Mouse (Mus musculus) cerebellum, adult 2 months (tissue): ENCODE results near the gene Sema4g. TPM values are rescaled to one million over a fixed set of nuclear protein-coding genes. Genes with fewer than 3 reads are reported as not detected.

Experiments
- DNase-seq, 2 experiments: peaks; one replicate each; pipeline ENCODE4 v3.0.0; 2021
- H3K27ac ChIP-seq: fragments of 200-500 bp; 2 replicates; pipeline ENCODE4 v1.5.1; 2012; ENCODE audit warnings: low read length, control low read depth, inconsistent platforms; ENCODE audit not compliant: insufficient read depth
- H3K27me3 ChIP-seq: fragments of 200-500 bp; 2 replicates; pipeline ENCODE4 v1.6.1; 2012; ENCODE audit warnings: inconsistent platforms, mild to moderate bottlenecking, low read length, moderate library complexity; ENCODE audit not compliant: control insufficient read depth, insufficient read depth
- H3K4me1 ChIP-seq: fragments of 200-500 bp; 2 replicates; pipeline ENCODE4 v1.6.1; 2011; ENCODE audit warnings: low read length; ENCODE audit not compliant: control insufficient read depth, insufficient read depth
- H3K4me3 ChIP-seq: fragments of 200-500 bp; replicated peaks from 2 replicates; pipeline ENCODE3; 2011; ENCODE audit warnings: mild to moderate bottlenecking, low read depth, low read length, control low read depth; ENCODE audit not compliant: insufficient read depth
- CTCF ChIP-seq: fragments of 200-500 bp; IDR thresholded peaks from 2 replicates; pipeline ENCODE4 v1.5.1; 2011; ENCODE audit warnings: low read depth, mild to moderate bottlenecking, control low read depth, low read length, moderate library complexity, borderline replicate concordance; ENCODE audit not compliant: insufficient read depth
- POLR2A ChIP-seq: fragments of 200-500 bp; IDR thresholded peaks from 2 replicates; pipeline ENCODE4 v1.6.1; 2011; ENCODE audit warnings: low read length, control low read depth, borderline replicate concordance; ENCODE audit not compliant: insufficient read depth
- WGBS: fragments of 180-500 bp; shearing (Covaris S2); methylation state at CpG from one replicate; pipeline ENCODE4 v1.1.7; 2018; 5-methylcytosine and 5-hydroxymethylcytosine counted together
- polyA plus RNA-seq: library from polyadenylated mRNA; depleted of rRNA; stranded (reverse); fragments of >200 nt; gene quantifications from 2 replicates; pipeline ENCODE4 v1.2.3, GENCODE M21; 2012

Sema4g gene
- polyA plus RNA-seq, 1 experiment = 90.3 TPM

DNA sequence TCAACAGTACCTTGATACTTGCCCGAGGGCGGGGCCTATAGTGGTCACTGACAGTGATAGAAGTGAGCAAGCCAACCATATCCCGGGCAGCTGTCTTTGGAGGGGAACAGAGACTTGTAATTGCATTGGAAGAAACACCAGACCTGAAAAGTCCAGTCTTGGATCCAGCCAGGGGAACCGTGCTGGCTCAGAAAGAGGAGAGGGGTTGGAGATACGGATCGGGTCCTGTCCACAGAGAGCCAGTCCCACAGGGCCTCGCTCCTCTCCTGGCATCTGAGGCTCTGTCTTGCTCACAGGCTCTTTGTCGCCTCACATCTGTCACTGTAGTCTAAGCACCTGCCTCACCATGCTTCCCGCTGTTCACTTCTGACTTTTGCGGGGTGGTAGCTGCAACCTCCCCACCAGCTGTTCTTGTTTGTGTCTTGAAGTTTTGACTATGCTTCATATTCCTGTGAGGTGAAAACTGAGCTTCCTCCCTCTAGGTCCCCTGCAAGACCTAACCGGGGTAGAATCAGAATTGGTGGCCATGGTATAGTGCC, 55.6 kb downstream of the Sema4g start:
- no peak for DNase-seq
- no peak for TF ChIP-seq POLR2A
- TF ChIP-seq CTCF = no peak
- no peak overlapping the region for H3K4me3 ChIP-seq
- H3K4me1 ChIP-seq = peaks cover 8% of the 10 kb centered on the region
- 61% methylated on average over 11 of the region's 11 CpGs for WGBS
- no peak overlapping the region for H3K27ac ChIP-seq
- no peaks in the 10 kb centered on the region for H3K27me3 ChIP-seq

DNA sequence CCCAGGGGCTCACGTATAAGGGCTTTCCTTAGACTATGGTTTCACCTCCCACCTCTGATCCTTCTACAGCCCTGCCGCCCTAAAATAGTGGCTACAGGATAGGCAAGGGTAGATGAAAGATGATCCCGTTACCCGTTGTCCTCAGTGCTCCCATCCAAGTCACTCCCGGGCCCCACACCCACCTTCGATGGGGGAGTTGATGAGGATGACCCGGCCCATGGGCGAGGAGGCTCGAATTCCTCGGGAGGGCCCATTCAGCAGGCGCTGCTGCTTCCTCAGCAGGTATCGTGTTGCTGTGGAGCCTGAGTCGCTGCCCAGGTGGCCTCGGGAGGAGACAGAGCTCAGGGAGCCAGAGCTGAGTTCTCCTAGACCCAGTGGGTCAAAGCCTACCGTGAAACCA, 56.3 kb downstream of the Sema4g start:
- Histone ChIP-seq H3K4me1 (peaks cover 13% of the 10 kb centered on the region), H3K27ac (no peak overlapping the region), H3K4me3 (no peak overlapping the region), H3K27me3 (no peaks in the 10 kb centered on the region)
- 72% methylated on average over 15 of the region's 15 CpGs for WGBS
- TF ChIP-seq POLR2A (no peak), CTCF (no peak)
- peak in 1 of 2 experiments; percentile 12 for DNase-seq

DNA sequence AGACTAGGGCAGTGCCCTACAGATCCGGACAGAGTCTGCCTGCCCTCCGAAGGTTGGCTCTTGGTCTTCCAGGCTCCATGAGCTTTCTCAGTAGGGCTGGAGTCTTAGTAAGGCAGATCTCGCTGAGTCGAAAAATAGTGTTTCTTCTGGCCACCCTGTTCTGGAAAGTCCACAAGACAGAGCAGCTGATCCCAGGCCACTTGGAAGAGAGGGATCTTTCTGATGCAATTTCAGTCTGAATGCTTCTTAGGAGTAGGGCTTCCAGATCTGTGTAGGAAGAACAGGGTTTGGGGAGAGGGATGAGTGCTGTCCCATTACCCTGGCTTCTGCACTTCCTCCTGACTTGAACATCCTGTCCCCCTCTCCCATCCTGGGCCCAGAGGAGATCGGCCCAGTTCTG, 56.8 kb downstream of the Sema4g start, which contains the start of gene Pdzd7:
Pdzd7 (minus strand) TSS at position 67 of the 400 bp plus-strand sequence.
- Histone ChIP-seq H3K27ac (peak within 1 kb of the TSS; percentile 87; the same call in 1 of the 2 replicates), H3K27me3 (no peaks in the 10 kb centered on the region), H3K4me3 (peak within 1 kb of the TSS; percentile 94), H3K4me1 (peaks cover 13% of the 10 kb centered on the region)
- DNase-seq = no peak
- TF ChIP-seq POLR2A (no peak), CTCF (no peak)
- 86% methylated on average over 5 of the region's 5 CpGs for WGBS

DNA sequence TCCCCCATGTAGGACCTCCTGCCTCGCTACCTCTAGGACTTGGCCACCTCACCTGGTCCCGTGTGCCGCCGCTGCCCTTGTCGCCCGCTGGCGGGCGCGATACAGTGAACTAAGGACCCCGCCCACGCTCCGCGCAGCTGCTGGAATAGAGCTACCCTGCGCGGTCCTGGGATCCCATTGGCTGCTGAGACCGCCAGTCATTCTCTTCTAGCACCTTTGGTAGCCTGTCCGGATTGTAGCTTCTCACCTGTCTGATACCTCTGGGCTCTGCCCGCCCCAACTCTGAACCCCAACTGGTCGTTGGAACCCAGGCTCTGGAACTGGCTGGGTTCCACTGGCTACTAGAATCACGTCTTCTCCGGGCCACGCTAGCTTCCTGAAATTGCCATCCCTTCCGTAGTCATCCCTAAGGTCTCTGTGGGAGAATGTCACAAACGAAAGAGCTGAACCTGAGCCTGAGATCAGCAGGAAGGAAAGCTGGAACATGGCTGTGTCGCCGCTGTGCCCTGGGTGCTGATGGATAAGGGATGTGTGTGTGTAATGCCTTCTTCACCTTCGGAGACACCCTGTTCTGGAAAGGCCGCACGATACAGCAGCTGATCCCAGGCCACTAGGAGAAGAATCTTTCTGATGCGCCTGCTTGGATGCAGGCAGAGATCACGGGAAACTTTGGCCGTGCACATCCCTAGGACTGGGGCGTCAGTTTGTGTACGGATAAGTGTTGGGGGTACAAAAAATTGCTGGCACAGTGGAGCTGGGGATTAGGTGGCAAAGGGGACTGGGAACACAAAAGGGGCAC, 57.8 kb downstream of the Sema4g start:
- no peaks in the 10 kb centered on the region for H3K27me3 ChIP-seq
- peak; percentile 95 to 97 for DNase-seq
- under 1% methylated on average over 34 of the region's 34 CpGs for WGBS
- TF ChIP-seq POLR2A (0 out of 2 replicates have a peak, but pooled peaks have one; percentile 22), CTCF (no peak)
- H3K4me3 ChIP-seq = peak overlapping the region; percentile 94
- peaks cover 13% of the 10 kb centered on the region for H3K4me1 ChIP-seq
- peak overlapping the region; percentile 87 for H3K27ac ChIP-seq

DNA sequence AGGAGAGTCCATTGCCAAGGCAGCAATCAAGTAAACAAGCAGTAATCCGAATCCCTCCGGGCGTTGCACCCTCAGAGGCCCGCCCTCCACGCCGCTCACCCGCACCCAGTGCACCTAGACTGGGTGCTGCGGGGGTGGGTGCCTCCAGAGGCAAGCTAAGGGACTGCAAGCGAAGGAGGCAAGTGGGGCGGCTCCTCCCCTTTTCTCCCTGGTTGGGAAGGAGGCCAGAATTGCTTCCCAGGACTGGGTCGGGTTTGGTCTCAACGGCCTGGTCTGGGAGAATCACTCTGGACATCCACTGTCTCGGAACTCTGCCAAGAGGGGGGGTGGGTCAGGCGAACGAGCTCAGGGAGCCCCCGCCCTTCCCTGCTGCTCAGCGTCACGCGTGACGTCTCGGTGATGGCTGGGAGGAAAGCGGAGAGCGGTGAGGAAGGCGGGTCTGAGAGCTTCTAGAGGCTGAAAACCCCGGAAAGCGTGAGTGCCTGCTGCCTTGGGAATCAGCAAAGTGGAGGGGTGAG, 58.6 kb downstream of the Sema4g start, which contains the start of gene Sfxn3:
Sfxn3 (plus strand) TSS at position 87 of the 518 bp plus-strand sequence.
- WGBS = under 1% methylated on average over 26 of the region's 26 CpGs
- Histone ChIP-seq H3K27ac (peak within 1 kb of the TSS; percentile 87), H3K4me3 (peak within 1 kb of the TSS; percentile 94), H3K27me3 (no peaks in the 10 kb centered on the region), H3K4me1 (peaks cover 13% of the 10 kb centered on the region)
- peak; percentile 67 for TF ChIP-seq POLR2A
- TF ChIP-seq CTCF = peak; percentile 74
- DNase-seq = peak; percentile 97

DNA sequence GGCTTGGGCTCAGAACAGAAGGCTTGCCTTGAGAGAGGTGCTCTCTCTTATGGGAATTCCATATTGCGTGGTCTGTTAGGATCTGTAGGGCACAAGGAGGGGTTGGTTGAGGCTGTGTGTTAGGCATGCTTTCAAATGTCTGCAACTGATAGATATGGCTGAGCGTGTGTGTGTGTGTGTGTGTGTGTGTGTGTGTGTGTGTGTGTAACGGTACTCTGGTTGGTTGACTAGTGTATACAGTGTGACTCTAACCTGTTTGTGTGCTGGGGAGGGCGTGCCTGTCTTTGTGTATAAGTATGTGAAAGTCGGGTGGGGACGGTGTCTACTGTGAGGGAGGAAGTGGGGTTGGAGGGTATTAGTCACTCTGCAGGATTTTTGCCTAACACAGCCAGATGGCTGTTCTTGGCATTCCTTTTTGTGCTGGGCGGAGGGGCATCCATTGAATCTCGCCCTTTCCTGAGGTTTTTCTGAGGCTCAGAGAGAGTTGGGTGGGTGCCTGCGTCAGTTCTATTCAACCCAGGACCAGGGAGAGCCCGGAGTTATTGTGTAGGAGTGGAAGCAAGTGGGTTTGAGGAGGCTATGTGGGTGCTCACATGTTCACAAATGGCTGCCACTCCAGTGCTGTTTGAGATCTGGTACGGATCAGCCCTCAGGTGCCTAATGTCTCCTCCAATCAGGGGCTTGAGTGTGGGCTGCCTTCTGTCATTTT, 59.2 kb downstream of the Sema4g start:
- DNase-seq = peak; percentile 72 to 81
- H3K4me1 ChIP-seq = peaks cover 13% of the 10 kb centered on the region
- H3K27ac ChIP-seq = peak overlapping the region; percentile 87
- no peak for TF ChIP-seq POLR2A
- no peak for TF ChIP-seq CTCF
- peak overlapping the region; percentile 94 for H3K4me3 ChIP-seq
- WGBS = under 1% methylated on average over 11 of the region's 11 CpGs
- H3K27me3 ChIP-seq = no peaks in the 10 kb centered on the region

DNA sequence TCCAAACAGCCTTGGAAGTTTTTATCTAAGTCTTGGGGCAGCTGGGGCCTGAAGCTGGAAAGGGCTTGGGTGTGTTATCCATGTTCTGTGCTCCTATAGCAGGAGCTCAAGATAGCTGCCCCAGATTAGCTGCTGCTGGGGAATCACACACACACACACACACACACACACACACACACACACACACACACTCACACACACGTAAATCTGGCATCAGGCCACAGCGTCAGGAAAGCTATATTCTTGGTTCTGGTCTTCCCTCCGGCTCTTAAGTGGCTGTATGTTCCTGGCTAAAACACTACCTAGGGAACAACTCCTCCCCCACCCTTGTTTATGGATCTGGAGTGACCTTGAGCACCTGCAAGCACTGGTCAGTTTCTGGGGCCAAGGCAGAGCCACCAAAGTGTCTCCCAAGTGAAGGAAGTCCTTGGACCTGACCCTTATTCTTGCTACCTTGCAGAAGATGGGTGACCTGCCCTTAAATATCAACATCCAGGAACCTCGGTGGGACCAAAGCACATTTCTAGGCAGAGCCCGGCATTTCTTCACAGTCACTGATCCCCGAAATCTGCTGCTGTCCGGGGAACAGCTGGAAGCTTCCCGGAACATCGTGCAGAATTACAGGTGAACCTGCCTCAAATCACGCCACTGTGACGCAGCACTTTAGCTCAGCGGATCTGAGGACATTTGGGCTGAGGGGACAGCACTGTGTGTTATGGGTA, 59.9 kb downstream of the Sema4g start:
- H3K27me3 ChIP-seq = no peaks in the 10 kb centered on the region
- peaks cover 13% of the 10 kb centered on the region for H3K4me1 ChIP-seq
- TF ChIP-seq CTCF (no peak), POLR2A (no peak)
- H3K4me3 ChIP-seq = peak overlapping the region; percentile 94
- DNase-seq = peak in 1 of 2 experiments; percentile 36
- peak overlapping the region; percentile 87 for H3K27ac ChIP-seq
- 62% methylated on average over 12 of the region's 12 CpGs for WGBS
